Mouse (Mus musculus) lung, adult 2 months (tissue): ENCODE measurements around the gene Stpg2. TPM values are rescaled to one million over a fixed set of nuclear protein-coding genes. Genes with fewer than 3 reads are reported as not detected.
"Not testable (repeated sequence)": the region's sequence is repeated elsewhere in the genome, so short reads cannot be mapped to it uniquely, and the experiment has no call there.

Experiments
- DNase-seq: peaks from one replicate; pipeline ENCODE4 v3.0.0; 2022
- H3K4me1 ChIP-seq: fragments of 200-500 bp; 2 replicates; pipeline ENCODE4 v1.6.1; 2011; ENCODE audit warnings: low read length; ENCODE audit not compliant: control insufficient read depth, insufficient read depth
- H3K4me3 ChIP-seq: fragments of 200-500 bp; replicated peaks from 2 replicates; pipeline ENCODE3; 2011; ENCODE audit warnings: low read depth, mild to moderate bottlenecking, control low read depth, low read length; ENCODE audit errors: extremely low read depth
- CTCF ChIP-seq: fragments of 200-500 bp; IDR thresholded peaks from 2 replicates; pipeline ENCODE4 v1.5.1; 2011; ENCODE audit warnings: mild to moderate bottlenecking, low read length, control low read depth; ENCODE audit not compliant: insufficient read depth
- POLR2A ChIP-seq: fragments of 200-500 bp; IDR thresholded peaks from 2 replicates; pipeline ENCODE4 v1.6.1; 2011; ENCODE audit warnings: low read depth, mild to moderate bottlenecking, control low read depth, low read length, borderline replicate concordance; ENCODE audit errors: extremely low read depth
- WGBS: fragments of 180-500 bp; shearing (Covaris S2); methylation state at CpG from one replicate; pipeline ENCODE4 v1.1.7; 2018; 5-methylcytosine and 5-hydroxymethylcytosine counted together
- polyA plus RNA-seq: library from polyadenylated mRNA; depleted of rRNA; stranded (reverse); fragments of >200 nt; gene quantifications from 2 replicates; pipeline ENCODE4 v1.2.3, GENCODE M21; 2012

The Stpg2 gene
- polyA plus RNA-seq, 1 experiment = not detected

GRCm38 (mm10) chr3:139216945-139217344 is 11.5 kb downstream of the Stpg2 start:
- DNase-seq = no peak
- H3K4me1 ChIP-seq = no peaks in the 10 kb centered on the region
- no peak overlapping the region for H3K4me3 ChIP-seq
- no peak for TF ChIP-seq POLR2A
- TF ChIP-seq CTCF = no peak
- WGBS = 57% methylated on average over 9 of the region's 9 CpGs

- DNase-seq = no peak
- 76% methylated on average over 3 of the region's 3 CpGs for WGBS
- H3K4me1 ChIP-seq = no peaks in the 10 kb centered on the region
- TF ChIP-seq CTCF (no peak), POLR2A (no peak)
- no peak overlapping the region for H3K4me3 ChIP-seq
Measured at GRCm38 (mm10) chr3:139225123-139225522, 19.6 kb downstream of the Stpg2 start.

GRCm38 (mm10) chr3:139226811-139227210 is 21.3 kb downstream of the Stpg2 start:
- WGBS = 57% methylated on average over 4 of the region's 4 CpGs
- Histone ChIP-seq H3K4me3 (no peak overlapping the region), H3K4me1 (no peaks in the 10 kb centered on the region)
- no peak for DNase-seq
- TF ChIP-seq POLR2A (no peak), CTCF (no peak)

- no peaks in the 10 kb centered on the region for H3K4me1 ChIP-seq
- H3K4me3 ChIP-seq = no peak overlapping the region
- DNase-seq = no peak
- 30% methylated on average over 2 of the region's 2 CpGs for WGBS
- TF ChIP-seq POLR2A = no peak
- no peak for TF ChIP-seq CTCF
Measured at GRCm38 (mm10) chr3:139245219-139245618, 39.7 kb downstream of the Stpg2 start.

GRCm38 (mm10) chr3:139246508-139246907 is 41.0 kb downstream of the Stpg2 start:
- no peak for DNase-seq
- H3K4me1 ChIP-seq = no peaks in the 10 kb centered on the region
- no peak overlapping the region for H3K4me3 ChIP-seq
- no peak for TF ChIP-seq POLR2A
- no peak for TF ChIP-seq CTCF
- WGBS = 57% methylated on average over 4 of the region's 4 CpGs

- DNase-seq = not testable (repeated sequence)
- 63% methylated on average over 4 of the region's 4 CpGs for WGBS
Measured at GRCm38 (mm10) chr3:139262359-139262758, 56.9 kb downstream of the Stpg2 start.

GRCm38 (mm10) chr3:139297909-139298308 is 92.4 kb downstream of the Stpg2 start:
- no peak overlapping the region for H3K4me3 ChIP-seq
- no peak for DNase-seq
- no peaks in the 10 kb centered on the region for H3K4me1 ChIP-seq
- TF ChIP-seq CTCF (no peak), POLR2A (no peak)

More at GRCm38 (mm10) chr3:139262359-139262758, 56.9 kb downstream of the Stpg2 start:
- H3K4me3 ChIP-seq, H3K4me1 ChIP-seq: not testable (repeated sequence)

GRCm38 (mm10) chr3:139308078-139308809 is 102.8 kb downstream of the Stpg2 start:
- no peak for DNase-seq
- H3K4me3 ChIP-seq = no peak overlapping the region
- no peaks in the 10 kb centered on the region for H3K4me1 ChIP-seq
- 26% methylated on average over 7 of the region's 7 CpGs for WGBS
- TF ChIP-seq CTCF (no peak), POLR2A (no peak)

- no peak for TF ChIP-seq POLR2A
- TF ChIP-seq CTCF = no peak
- H3K4me1 ChIP-seq = no peaks in the 10 kb centered on the region
- WGBS = 83% methylated on average over 2 of the region's 2 CpGs
Measured at GRCm38 (mm10) chr3:139311721-139312120, 106.2 kb downstream of the Stpg2 start.

GRCm38 (mm10) chr3:139380494-139380893 is 175.0 kb downstream of the Stpg2 start:
- H3K4me1 ChIP-seq = no peaks in the 10 kb centered on the region
- DNase-seq = no peak
- WGBS = 70% methylated on average over 3 of the region's 3 CpGs
- no peak overlapping the region for H3K4me3 ChIP-seq
- TF ChIP-seq CTCF = no peak
- TF ChIP-seq POLR2A = no peak

More at GRCm38 (mm10) chr3:139311721-139312120, 106.2 kb downstream of the Stpg2 start:
- H3K4me3 ChIP-seq = no peak overlapping the region
- DNase-seq = no peak
